Mouse (Mus musculus): ENCODE measurements around the gene Nxpe3.

The Nxpe3 gene

DNA sequence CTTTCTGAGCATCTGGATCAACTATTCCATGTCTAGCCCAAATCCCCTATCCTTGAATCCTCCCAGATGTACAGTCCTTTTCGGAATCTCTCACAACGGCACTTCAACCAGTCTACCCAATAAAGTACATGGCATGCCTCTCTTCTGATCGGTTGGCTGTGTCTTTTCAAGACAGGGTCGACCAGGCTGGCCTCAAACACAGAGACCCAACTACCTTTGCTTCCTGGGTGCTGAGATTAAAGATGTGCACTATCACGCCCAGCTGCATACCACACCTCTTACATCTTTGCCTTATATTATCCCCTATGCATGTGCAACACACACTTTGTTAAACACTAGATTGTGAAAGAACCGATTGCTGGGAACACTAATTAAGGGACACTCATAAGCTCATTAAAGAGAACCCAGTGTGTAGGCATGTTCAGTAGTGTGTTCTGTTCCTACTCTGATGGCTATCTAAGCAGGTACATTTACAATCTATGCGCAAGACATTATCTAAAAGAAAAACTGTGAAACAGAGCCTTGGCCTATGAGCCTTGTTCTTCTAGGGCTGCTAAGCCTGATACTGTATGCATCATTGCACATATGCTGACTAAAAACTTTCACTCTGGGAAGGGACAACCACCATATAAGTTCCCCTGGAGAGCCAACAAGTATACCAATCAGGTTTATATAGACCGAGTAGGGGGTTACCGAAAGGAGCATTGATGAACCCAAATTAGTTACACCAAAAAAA lies 85.1 kb downstream of the Nxpe3 start:
- no peak for DNase-seq (ENCODE audit: low spot score)

DNA sequence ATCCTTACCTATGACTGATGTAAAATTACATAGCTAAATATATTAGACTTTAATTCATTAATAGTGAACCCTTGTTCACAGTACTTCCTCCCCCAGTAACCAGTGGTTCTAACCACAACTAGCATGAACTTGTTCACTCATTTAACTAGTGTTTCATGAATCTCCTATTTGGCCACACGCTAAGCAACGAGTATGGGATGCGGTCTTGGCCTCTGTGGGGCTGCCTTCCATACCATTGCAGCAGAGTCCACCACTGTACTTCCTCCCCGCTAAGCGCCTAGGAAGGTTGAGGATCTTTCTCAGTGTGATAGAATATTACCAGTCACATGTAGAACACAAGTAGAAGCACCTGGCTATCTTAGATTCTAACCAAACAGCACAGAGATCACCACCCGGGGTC lies 85.7 kb downstream of the Nxpe3 start:
- no peak for DNase-seq (ENCODE audit: low spot score)

DNA sequence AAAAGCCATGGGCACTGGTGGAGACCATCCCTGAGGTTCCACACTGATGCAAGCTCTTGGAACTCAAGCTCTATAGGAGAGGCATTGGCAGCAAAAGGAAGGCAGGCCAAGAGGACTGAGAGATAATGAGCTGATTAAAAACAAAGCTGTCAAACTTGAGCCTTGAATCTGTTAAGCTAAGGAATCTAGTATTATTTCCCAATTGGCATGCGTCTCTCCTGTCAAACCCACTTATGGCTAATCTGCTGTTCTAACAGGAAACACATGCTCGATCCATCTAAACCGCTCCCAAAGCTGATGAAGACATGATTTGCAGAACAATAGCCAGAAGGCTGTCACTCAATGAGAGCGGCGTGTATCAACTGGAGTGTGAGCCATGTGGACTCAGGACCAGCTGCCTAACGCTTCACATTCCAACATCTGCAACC lies 87.6 kb downstream of the Nxpe3 start:
- DNase-seq (ENCODE audit: low spot score), result no peak

- DNase-seq (ENCODE audit: low spot score), result no peak
These were observed 90.3 kb downstream of the Nxpe3 start for GRCm38 (mm10) chr16:55804799-55805198.

- no peak for DNase-seq (ENCODE audit: low spot score)
These were observed 93.5 kb downstream of the Nxpe3 start for GRCm38 (mm10) chr16:55801629-55802028.

- no peak for DNase-seq (ENCODE audit: low spot score)
These were observed 96.2 kb downstream of the Nxpe3 start for GRCm38 (mm10) chr16:55798845-55799244.

- no peak for DNase-seq (ENCODE audit: low spot score)
These were observed 104.8 kb downstream of the Nxpe3 start for GRCm38 (mm10) chr16:55790326-55790725.
